Mouse (Mus musculus) neural tube, embryonic 13.5 days (tissue): ENCODE measurements at regions not wholly inside any gene's neighbourhood (a gene's known extent, or its start where the extent isn't known, plus 50 kb on each side); places are given as distances from the start of the nearest gene placed in this dataset.

Experiments
- ATAC-seq: fragments of 200-750 bp; cut with Nextera tagmentation; 2 replicates; pipeline ENCODE4 v1.8.0; 2017; ENCODE audit warnings: low read depth, mild to moderate bottlenecking, moderate TSS enrichment, moderate library complexity
- H3K27ac ChIP-seq: fragments of 300-500 bp; sonication (generic); replicated peaks from 2 replicates; pipeline ENCODE4 v1.5.1; 2015; ENCODE audit warnings: moderate library complexity, mild to moderate bottlenecking, inconsistent platforms
- H3K27me3 ChIP-seq: fragments of 300-500 bp; sonication (generic); 2 replicates; pipeline ENCODE4 v1.6.1; 2015; ENCODE audit warnings: mild to moderate bottlenecking, inconsistent platforms
- H3K36me3 ChIP-seq: fragments of 300-500 bp; sonication (generic); 2 replicates; pipeline ENCODE4 v1.6.1; 2015; ENCODE audit warnings: mild to moderate bottlenecking, inconsistent platforms
- H3K4me1 ChIP-seq: fragments of 300-500 bp; sonication (generic); replicated peaks from 2 replicates; pipeline ENCODE4 v1.6.1; 2015; ENCODE audit warnings: inconsistent platforms
- H3K4me2 ChIP-seq: fragments of 300-500 bp; sonication (generic); 2 replicates; pipeline ENCODE4 v1.6.1; 2015; ENCODE audit warnings: inconsistent platforms, mild to moderate bottlenecking, moderate library complexity
- H3K4me3 ChIP-seq: fragments of 300-500 bp; sonication (generic); 2 replicates; pipeline ENCODE4 v1.5.1; 2015; ENCODE audit warnings: mild to moderate bottlenecking, inconsistent platforms
- H3K9ac ChIP-seq: fragments of 300-500 bp; sonication (generic); 2 replicates; pipeline ENCODE4 v1.6.1; 2015; ENCODE audit warnings: moderate library complexity, mild to moderate bottlenecking, inconsistent platforms
- H3K9me3 ChIP-seq: fragments of 300-500 bp; sonication (generic); 2 replicates; pipeline ENCODE4 v1.6.1; 2016; ENCODE audit warnings: inconsistent platforms
- WGBS: fragments of 180-500 bp; shearing (Covaris S2); methylation state at CpG from one replicate; pipeline ENCODE4 v1.1.7; 2015; 5-methylcytosine and 5-hydroxymethylcytosine counted together

DNA sequence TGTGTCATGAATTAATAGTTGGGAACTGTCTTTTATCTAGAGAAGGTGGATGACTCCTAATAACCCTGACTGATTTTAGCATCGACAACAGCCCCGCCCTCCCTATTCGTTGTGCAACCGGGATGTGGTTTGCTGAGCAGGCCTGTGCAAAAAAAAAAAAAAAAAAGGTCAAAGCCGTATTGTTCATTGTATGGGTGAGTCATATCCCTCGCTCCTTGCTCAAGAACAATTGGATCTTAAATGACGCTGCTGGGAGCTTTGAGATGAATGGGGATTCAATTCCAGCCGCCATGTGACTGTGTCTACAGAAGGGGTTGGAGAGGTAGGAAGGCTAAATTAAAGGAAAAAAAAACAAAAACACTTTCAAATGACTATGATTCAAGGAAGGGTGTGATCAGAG lies 68.1 kb upstream of the Abca1 start:
- H3K27ac ChIP-seq: no peak overlapping the region
- ATAC-seq: no peak
- H3K27me3 ChIP-seq: no peaks in the 10 kb centered on the region
- H3K4me3 ChIP-seq: no peak overlapping the region
- H3K36me3 ChIP-seq: no peaks in the 10 kb centered on the region
- H3K9ac ChIP-seq: no peak overlapping the region
- H3K9me3 ChIP-seq: no peaks in the 10 kb centered on the region
- no peak overlapping the region for H3K4me2 ChIP-seq
- WGBS: 12% methylated on average over 8 of the region's 8 CpGs
- H3K4me1 ChIP-seq: peaks cover 15% of the 10 kb centered on the region; the same call in 1 of the 2 replicates

DNA sequence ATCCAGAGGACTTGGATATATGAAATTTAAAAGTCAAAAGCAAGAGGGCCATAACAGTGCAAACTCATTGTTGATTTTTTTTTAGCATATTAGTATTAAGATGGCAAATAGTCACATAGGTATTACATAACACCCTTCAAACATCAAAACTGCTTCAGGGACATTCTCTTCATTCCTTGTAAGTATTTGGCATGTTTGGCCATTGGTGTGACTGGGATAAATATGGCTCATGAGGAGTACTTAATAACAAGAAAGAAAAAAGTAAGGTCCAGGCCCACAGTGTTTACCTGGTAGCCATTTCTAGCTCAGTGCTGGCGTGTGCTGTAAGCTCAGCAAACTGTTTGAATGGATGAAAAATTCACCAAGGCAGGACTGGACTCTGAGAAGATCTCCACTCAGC lies 67.4 kb upstream of the Abca1 start:
- WGBS: 74% methylated on average over 1 of the region's 1 CpGs
- Histone ChIP-seq H3K4me1 (peaks cover 15% of the 10 kb centered on the region; the same call in 1 of the 2 replicates), H3K9me3 (no peaks in the 10 kb centered on the region), H3K9ac (no peak overlapping the region), H3K4me3 (no peak overlapping the region), H3K27ac (no peak overlapping the region), H3K27me3 (no peaks in the 10 kb centered on the region), H3K4me2 (no peak overlapping the region), H3K36me3 (no peaks in the 10 kb centered on the region)
- ATAC-seq: no peak

DNA sequence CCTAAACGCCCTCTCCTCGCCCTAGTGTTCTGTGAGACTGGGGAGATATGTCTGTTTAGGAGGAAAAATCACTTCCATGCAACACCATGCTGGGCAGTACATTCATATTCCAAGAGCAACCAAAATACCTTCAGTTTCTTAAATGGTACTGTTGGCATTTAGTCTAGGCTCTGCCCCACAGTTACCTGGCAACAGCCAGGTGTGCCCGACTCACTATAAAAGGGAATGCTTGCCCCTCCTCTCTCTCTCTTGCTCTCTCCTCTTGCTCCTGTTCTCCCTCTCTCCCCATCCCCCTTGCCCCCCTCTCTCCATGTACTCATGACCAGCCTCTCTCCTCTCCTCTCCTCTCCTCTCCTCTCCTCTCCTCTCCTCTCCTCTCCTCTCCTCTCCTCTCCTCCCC lies 66.7 kb upstream of the Abca1 start:
- Histone ChIP-seq H3K27me3 (no peaks in the 10 kb centered on the region), H3K27ac (no peak overlapping the region), H3K4me1 (peaks cover 15% of the 10 kb centered on the region; the same call in 1 of the 2 replicates), H3K9ac (no peak overlapping the region), H3K4me3 (no peak overlapping the region), H3K4me2 (no peak overlapping the region), H3K36me3 (no peaks in the 10 kb centered on the region), H3K9me3 (no peaks in the 10 kb centered on the region)
- no peak for ATAC-seq
- WGBS: 88% methylated on average over 3 of the region's 3 CpGs

DNA sequence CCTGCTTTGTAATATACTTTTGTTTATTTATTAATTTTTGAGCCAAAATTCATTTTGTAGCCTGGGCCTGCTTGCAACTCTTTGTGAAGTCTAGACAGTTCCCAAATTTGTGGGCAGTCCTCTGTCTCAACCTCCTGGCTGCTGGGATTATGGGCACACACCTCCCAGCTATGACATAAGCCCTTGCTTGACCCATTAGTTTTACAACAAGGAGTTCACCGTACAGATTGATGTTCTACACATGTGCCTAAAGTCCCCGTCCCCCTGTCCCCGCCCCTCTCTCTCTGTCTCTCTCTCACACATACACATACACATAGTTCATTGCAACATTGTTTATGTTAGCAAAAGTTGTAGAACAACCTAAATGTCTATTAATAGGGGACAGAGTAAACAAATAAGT lies 63.7 kb upstream of the Abca1 start:
- H3K36me3 ChIP-seq: no peaks in the 10 kb centered on the region
- 80% methylated on average over 3 of the region's 3 CpGs for WGBS
- H3K27me3 ChIP-seq: no peaks in the 10 kb centered on the region
- no peak overlapping the region for H3K9ac ChIP-seq
- no peak overlapping the region for H3K4me2 ChIP-seq
- peaks cover 24% of the 10 kb centered on the region for H3K4me1 ChIP-seq
- no peaks in the 10 kb centered on the region for H3K9me3 ChIP-seq
- no peak for ATAC-seq
- no peak overlapping the region for H3K27ac ChIP-seq
- H3K4me3 ChIP-seq: no peak overlapping the region

DNA sequence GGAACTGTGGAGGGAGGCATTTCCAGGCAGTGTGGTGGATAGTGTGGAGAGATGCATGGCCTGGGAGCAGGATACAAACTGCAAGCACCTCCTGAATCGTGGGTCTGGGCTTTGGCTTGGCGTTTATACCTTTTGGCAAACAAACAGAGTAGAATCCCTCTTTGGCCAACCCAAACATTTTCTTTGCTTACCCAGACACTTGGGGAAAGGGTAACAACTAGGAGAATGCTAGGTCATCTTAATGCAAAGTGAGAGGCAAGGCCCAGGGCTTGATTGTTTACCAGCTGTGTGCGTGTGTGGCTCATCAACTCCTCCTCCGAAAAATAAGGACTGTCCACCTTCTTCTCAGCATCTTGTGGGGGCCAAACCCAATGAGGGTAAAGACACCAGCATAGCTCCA lies 61.1 kb upstream of the Abca1 start:
- 88% methylated on average over 4 of the region's 4 CpGs for WGBS
- Histone ChIP-seq H3K9ac (no peak overlapping the region), H3K27me3 (no peaks in the 10 kb centered on the region)

DNA sequence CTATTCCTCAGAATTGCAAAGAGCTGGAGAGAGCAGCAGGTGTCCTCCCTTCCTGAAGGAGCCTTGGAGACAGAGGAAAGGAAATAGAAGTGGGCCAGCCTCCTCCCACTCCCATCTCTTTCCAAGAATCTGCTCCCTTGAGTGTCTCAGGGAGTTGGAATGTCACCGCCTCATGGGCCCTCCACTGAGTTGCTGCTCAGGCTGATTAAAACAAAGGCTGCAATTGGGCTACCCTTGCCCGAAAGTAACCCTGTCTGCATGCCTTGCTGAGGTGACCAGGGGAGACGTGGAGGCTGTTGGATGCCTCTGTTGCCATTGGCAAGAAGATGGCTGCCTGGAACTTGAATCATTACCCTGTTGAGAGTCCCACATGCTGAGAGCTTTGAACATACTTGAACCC lies 59.7 kb upstream of the Abca1 start:
- ATAC-seq: no peak
- H3K27ac ChIP-seq: peak overlapping the region; percentile 74; the same call in 1 of the 2 replicates

More for the DNA sequence above, 61.1 kb upstream of the Abca1 start:
- peaks cover 22% of the 10 kb centered on the region for H3K4me1 ChIP-seq
- H3K36me3 ChIP-seq: no peaks in the 10 kb centered on the region
- no peak for ATAC-seq
- H3K27ac ChIP-seq: no peak overlapping the region
- no peaks in the 10 kb centered on the region for H3K9me3 ChIP-seq
- H3K4me2 ChIP-seq: no peak overlapping the region
- no peak overlapping the region for H3K4me3 ChIP-seq

DNA sequence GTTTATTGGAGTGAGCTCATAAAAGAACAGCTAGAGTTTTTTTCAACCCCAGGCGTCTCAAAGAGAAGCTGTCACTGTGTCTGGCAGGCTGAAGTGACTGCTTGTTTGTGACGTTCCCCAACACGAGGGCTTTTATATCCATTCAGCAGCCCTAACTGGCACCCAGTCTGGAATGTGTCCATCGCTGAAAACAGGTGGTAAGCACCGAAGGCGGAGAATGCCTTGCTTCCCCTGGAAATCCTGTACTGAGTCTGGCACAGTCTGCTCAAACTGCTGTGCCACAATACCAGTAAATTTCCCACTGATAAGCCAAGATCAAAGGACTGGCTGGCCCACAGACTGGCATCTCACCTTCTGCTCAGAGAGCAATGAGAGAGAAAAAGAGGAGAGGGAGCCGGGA lies 59.1 kb upstream of the Abca1 start:
- WGBS: 27% methylated on average over 7 of the region's 7 CpGs
- H3K4me3 ChIP-seq: no peak overlapping the region
- peak overlapping the region; percentile 74 for H3K27ac ChIP-seq
- no peaks in the 10 kb centered on the region for H3K27me3 ChIP-seq
- H3K9ac ChIP-seq: no peak overlapping the region
- H3K9me3 ChIP-seq: no peaks in the 10 kb centered on the region
- peaks cover 22% of the 10 kb centered on the region for H3K4me1 ChIP-seq
- 0 out of 2 replicates have a peak overlapping the region, but pooled peaks have one; percentile 63 for H3K4me2 ChIP-seq
- ATAC-seq: 0 out of 2 replicates have a peak, but pooled peaks have one; percentile 16
- no peaks in the 10 kb centered on the region for H3K36me3 ChIP-seq

More for the DNA sequence above, 59.7 kb upstream of the Abca1 start:
- peaks cover 22% of the 10 kb centered on the region for H3K4me1 ChIP-seq
- H3K9ac ChIP-seq: no peak overlapping the region
- H3K27me3 ChIP-seq: no peaks in the 10 kb centered on the region
- H3K4me3 ChIP-seq: no peak overlapping the region
- no peaks in the 10 kb centered on the region for H3K36me3 ChIP-seq
- H3K9me3 ChIP-seq: no peaks in the 10 kb centered on the region
- 60% methylated on average over 3 of the region's 3 CpGs for WGBS
- no peak overlapping the region for H3K4me2 ChIP-seq

DNA sequence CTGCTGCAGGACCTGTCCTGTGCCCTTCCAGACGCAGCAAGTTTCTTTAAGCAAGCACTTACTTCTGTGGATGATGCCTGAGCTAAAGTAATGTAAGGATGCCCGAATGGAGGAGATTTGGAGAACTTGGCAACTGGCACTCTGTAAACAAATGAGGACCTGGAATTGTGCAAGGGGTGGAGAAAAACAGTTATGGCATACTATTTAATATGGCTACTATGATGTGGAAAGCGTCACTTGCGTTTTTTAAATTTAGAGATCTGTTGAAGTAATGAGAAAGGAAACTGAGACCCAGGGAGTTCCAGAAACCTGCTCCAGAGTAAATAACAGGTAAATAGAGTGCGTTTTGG lies 58.6 kb upstream of the Abca1 start:
- ATAC-seq: no peak; the same call in 1 of the 2 replicates
- 51% methylated on average over 5 of the region's 5 CpGs for whole genome bisulfite sequencing
- Histone ChIP-seq H3K27ac (peak overlapping the region; percentile 74), H3K9ac (peak overlapping the region; percentile 73), H3K4me3 (peak overlapping the region; percentile 43), H3K9me3 (no peaks in the 10 kb centered on the region), H3K27me3 (no peaks in the 10 kb centered on the region), H3K4me1 (peaks cover 22% of the 10 kb centered on the region), H3K36me3 (no peaks in the 10 kb centered on the region), H3K4me2 (peak overlapping the region; percentile 63)

DNA sequence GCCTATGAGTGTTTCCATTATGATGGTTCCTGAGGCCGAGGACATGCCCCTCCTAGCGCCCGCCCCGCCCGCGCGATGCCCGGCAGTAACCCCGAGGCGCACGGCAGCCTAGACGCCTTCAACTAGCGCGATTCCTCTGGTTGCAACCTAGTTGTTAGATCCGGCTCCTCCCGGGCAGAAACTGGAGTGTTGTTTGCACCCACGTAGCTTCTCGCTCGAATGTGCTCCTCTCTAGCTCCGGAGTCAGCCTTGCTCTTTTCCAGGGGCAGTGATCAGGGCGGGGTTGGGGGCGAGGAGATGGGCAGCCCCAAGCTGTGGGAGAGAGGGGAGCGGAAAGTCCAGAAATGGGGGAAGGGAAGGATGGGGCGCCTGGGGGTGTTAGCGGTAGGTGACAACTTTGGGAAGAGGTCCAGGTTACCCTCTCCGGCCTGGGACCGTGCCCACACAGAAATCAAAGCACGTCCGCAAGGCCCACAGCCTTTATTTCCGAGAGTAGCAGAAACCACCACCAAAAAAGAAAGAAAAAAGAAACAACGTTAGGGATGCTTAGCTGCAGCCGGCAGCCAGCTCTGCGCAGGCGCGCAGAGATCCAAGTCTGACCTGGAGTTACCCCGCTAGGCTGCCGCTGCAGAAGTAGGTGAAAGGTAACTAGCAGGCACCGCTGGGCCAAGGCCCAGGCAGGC lies 58.1 kb upstream of the Abca1 start:
- Histone ChIP-seq H3K27me3 (no peaks in the 10 kb centered on the region), H3K27ac (peak overlapping the region; percentile 74), H3K36me3 (no peaks in the 10 kb centered on the region), H3K4me3 (peak overlapping the region; percentile 43), H3K9ac (peak overlapping the region; percentile 73), H3K9me3 (no peaks in the 10 kb centered on the region), H3K4me2 (peak overlapping the region; percentile 63), H3K4me1 (peaks cover 22% of the 10 kb centered on the region)
- under 1% methylated on average over 38 of the region's 38 CpGs for WGBS
- ATAC-seq: peak; percentile 92

DNA sequence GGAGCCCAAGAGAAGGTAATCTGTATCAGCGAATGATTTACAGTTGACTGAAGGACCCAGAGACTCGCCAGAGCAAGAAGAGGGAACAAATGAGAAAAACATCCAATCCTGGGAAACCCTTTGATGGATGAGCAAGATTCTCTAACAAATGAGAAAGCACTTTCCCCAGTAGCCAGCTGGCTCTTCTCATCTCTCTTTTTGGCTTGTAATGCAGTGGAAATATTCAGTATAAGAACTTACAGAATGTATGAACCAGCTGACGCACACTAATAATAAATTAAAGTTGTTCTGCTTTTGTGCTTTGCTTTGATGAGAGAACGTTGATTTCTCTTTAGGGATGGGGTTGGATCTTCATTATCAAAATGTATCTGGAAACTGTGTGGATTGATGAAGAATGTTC lies 52.8 kb upstream of the Abca1 start:
- Histone ChIP-seq H3K9me3 (no peaks in the 10 kb centered on the region), H3K4me2 (no peak overlapping the region), H3K4me1 (peaks cover 5% of the 10 kb centered on the region), H3K36me3 (no peaks in the 10 kb centered on the region), H3K27ac (no peak overlapping the region), H3K9ac (no peak overlapping the region), H3K4me3 (no peak overlapping the region), H3K27me3 (no peaks in the 10 kb centered on the region)
- 64% methylated on average over 4 of the region's 4 CpGs for WGBS
- ATAC-seq: no peak; the same call in 1 of the 2 replicates

DNA sequence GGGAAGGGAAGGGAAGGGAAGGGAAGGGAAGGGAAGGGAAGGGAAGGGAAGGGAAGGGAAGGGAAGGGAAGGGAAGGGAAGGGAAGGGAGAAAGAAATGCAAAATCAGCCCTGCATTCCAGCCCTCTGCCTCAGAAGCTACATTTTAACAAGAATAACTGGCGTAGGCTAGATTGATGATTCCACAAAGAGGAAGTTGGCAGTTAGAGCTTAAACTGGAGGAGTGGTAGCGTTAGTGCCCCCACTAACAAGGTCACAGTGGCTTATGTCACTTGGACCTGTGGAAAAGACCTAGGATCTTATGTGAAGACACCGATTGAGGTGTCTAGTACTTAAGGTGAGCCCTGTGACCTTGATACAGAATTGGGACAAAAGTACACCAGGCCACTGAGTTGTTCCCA lies 51.0 kb upstream of the Abca1 start:
- H3K4me3 ChIP-seq: no peak overlapping the region
- no peaks in the 10 kb centered on the region for H3K4me1 ChIP-seq
- no peak overlapping the region for H3K9ac ChIP-seq
- ATAC-seq: no peak
- no peaks in the 10 kb centered on the region for H3K9me3 ChIP-seq
- no peaks in the 10 kb centered on the region for H3K36me3 ChIP-seq
- no peaks in the 10 kb centered on the region for H3K27me3 ChIP-seq
- WGBS: 87% methylated on average over 3 of the region's 3 CpGs
- no peak overlapping the region for H3K27ac ChIP-seq
- no peak overlapping the region for H3K4me2 ChIP-seq
